In genomic region chr6:135907540-135908320, GRCm38 (mm10) we compare ENCODE assay signal across 8 mouse cellular contexts.
A peak's percentile ranks its signal among the peaks of the same experiment; 100 is the strongest.
DNase-seq lines count a peak whose midpoint lies in the region; ATAC-seq and TF ChIP-seq lines count a peak whose summit lies in the region.

No protein-coding gene starts in this region.

- no peaks in the 10 kb centered on the region for H3K36me3 ChIP-seq in ES-E14 (ENCODE audit: control insufficient read depth, insufficient read depth, low read length, poor library complexity, severe bottlenecking)
- H3K36me3 ChIP-seq in forebrain, embryonic 16.5 days (ENCODE audit: control insufficient read depth, insufficient read depth) = no peaks in the 10 kb centered on the region

- no peaks in the 10 kb centered on the region for H3K9me3 ChIP-seq in ES-E14 (ENCODE audit: control insufficient read depth, insufficient read depth, low read depth, low read length)
- H3K9me3 ChIP-seq in forebrain, embryonic 16.5 days (ENCODE audit: control insufficient read depth, low read length) = no peaks in the 10 kb centered on the region

- no peak overlapping the region for H3K4me3 ChIP-seq in ES-E14 (ENCODE audit: insufficient read depth in 1 of 2, low read depth in 1 of 2, low read length in 2 of 2, poor library complexity in 1 of 2, severe bottlenecking in 1 of 2)
- H3K4me3 ChIP-seq in forebrain, embryonic 16.5 days (replicated peaks; ENCODE audit: low read length) = no peak overlapping the region

- no peak overlapping the region for H3K27ac ChIP-seq in ES-E14 (ENCODE audit: insufficient read depth, low read depth, low read length, poor library complexity, severe bottlenecking)
- H3K27ac ChIP-seq in forebrain, embryonic 16.5 days (ENCODE audit: low read length) = peak overlapping the region; percentile 65

- intact Hi-C loops in heart, postnatal 36 days (cut with DNase I) = loop anchor here (1.0 to 10.0 kb wide), 2 partner anchors 227 to 446 kb away; no protein-coding TSS in a partner anchor

- H3K4me1 ChIP-seq in ES-E14 (ENCODE audit: control insufficient read depth in 2 of 2, insufficient read depth in 2 of 2, low read length in 2 of 2, poor library complexity in 1 of 2) = no peaks in the 10 kb centered on the region
- H3K4me1 ChIP-seq in forebrain, embryonic 16.5 days (replicated peaks; ENCODE audit: control insufficient read depth, insufficient read depth, low read length) = peaks cover 33% of the 10 kb centered on the region

- H3K9ac ChIP-seq in ES-E14 (ENCODE audit: insufficient read depth, low read depth, low read length, poor library complexity, severe bottlenecking) = no peak overlapping the region
- no peak overlapping the region for H3K9ac ChIP-seq in forebrain, embryonic 16.5 days (replicated peaks; ENCODE audit: low read depth, low read length)

- peak; percentile 69 for DNase-seq in ES-E14 (ENCODE audit: low read depth, low spot score)
- peak; percentile 42 for DNase-seq in cerebellum, adult 11-12 months
- DNase-seq in heart, postnatal 36 days = peak; percentile 62 to 73
- peak; percentile 10 for DNase-seq in large intestine, adult 2 months (ENCODE audit: low read depth, low spot score)
- DNase-seq in lung, adult 18-20 months = peak; percentile 25 to 36
- peak; percentile 44 for DNase-seq in ovary, postnatal 10 days (ENCODE audit: low spot score)
- DNase-seq in thymus, postnatal 14 days = peak; percentile 50

- H3K27me3 ChIP-seq in forebrain, embryonic 16.5 days (replicated peaks; ENCODE audit: control insufficient read depth, insufficient read depth, low read length) = no peaks in the 10 kb centered on the region

- ATAC-seq in forebrain, embryonic 16.5 days = peak; percentile 92

- peak overlapping the region; percentile 30 for H3K4me2 ChIP-seq in forebrain, embryonic 16.5 days (ENCODE audit: low read length)

- WGBS in forebrain, embryonic 16.5 days = 23% methylated on average over 20 of the region's 20 CpGs
- WGBS in large intestine, adult 2 months = 21% methylated on average over 20 of the region's 20 CpGs

- in situ Hi-C loops in ES-E14 (cut with MboI; ENCODE audit: low sequenced_read_pairs in 2 of 2, unreplicated experiment in 2 of 2) = no loop called here

TF ChIP-seq in ES-E14, 5 proteins besides CTCF, POLR2A, EP300 and RAD21:
- TF ChIP-seq ZNF384 (IDR thresholded peaks at IDR 0.05; ENCODE audit: low read depth, low read length) (no peak), ZC3H11A (IDR thresholded peaks at IDR 0.05; ENCODE audit: borderline replicate concordance, low read depth, low read length) (0 out of 2 replicates have a peak, but pooled peaks have one; percentile 33), HCFC1 (IDR thresholded peaks at IDR 0.05; ENCODE audit: borderline replicate concordance, insufficient read depth, low read length) (no peak)
TF ChIP-seq in ES-E14: peak in this region for 1.

Comparison
In these comparisons a context has a peak if more than half of its experiments do, and no peak if none do; other contexts are left out.
1. DNase-seq: peak in every context shown above with its lines; median percentile 69 in ES-E14; 68 in heart, postnatal 36 days; 50 in thymus, postnatal 14 days; 44 in ovary, postnatal 10 days; 42 in cerebellum, adult 11-12 months; 30 in lung, adult 18-20 months; 10 in large intestine, adult 2 months.